Mouse (Mus musculus): ENCODE data around the gene Slc16a11.
A peak's percentile ranks its signal among the peaks of the same experiment; 100 is the strongest.

Slc16a11 gene

GRCm38 (mm10) chr11:70227661-70228245 lies 15.2 kb downstream of the Slc16a11 start:
- DNase-seq = no peak

DNA sequence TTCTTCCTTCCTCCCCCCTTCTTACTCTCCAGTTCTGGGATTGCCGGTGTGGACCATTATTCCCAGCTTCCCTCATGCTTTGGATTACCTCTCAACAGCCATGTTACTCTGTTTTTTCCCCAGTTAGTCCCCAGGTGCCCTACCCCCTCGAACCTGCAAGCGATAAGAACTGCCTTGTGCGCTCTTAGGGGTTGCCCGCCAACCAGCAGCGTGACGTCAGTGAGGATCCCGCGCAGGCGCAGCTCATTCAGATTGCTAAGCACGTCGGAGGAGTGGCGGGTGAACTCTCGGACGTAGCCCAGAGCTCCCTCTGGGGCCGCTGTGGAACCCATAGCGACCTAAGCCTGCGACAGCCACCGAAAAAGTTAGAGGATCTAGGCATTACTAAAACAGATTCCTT lies 16.3 kb downstream of the Slc16a11 start:
- DNase-seq = peak; percentile 94

DNA sequence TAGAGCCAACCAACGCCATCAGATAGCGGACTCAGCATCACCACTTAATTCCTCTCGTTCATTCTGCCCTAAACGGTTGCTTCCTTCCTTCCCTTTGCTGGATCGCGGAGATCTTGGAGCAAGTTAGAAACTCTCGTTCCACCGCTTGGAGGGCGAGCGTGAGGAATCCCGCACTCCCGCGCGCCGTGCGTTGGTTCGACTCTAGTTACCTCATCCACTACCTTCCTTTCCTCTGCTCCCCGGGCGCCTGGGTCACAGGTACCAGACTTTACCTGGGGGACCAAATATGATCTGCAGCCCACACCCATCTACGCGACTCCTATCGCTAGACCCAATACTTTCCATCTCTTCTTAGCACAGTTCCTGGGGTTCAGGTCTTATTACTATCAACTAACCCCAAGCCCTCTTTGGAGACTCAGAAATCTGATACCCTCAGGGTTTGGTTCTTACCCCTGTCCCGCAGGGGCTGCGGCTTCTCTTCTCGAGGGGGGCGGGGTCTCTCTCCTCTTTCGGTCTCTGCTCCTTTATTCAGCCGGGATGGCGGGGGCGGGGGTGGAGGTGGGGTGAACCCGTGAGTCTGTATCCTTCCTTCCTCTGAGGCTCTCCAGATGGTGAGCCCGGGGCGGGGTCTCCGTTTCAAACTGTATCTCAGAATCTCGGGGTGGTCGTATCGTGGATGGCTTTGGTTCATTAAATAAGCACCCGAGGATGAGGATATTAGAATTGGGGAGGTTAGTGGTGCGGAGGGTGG lies 16.9 kb downstream of the Slc16a11 start, which contains the start of gene Bcl6b:
TSS of gene Bcl6b (minus strand) at position 539 of the 751 bp plus-strand sequence.
- no peak for DNase-seq

- peak; percentile 85 for DNase-seq
Observed at GRCm38 (mm10) chr11:70230239-70230727, 17.7 kb downstream of the Slc16a11 start.

GRCm38 (mm10) chr11:70232546-70232945 lies 20.0 kb downstream of the Slc16a11 start:
- no peak for DNase-seq

DNA sequence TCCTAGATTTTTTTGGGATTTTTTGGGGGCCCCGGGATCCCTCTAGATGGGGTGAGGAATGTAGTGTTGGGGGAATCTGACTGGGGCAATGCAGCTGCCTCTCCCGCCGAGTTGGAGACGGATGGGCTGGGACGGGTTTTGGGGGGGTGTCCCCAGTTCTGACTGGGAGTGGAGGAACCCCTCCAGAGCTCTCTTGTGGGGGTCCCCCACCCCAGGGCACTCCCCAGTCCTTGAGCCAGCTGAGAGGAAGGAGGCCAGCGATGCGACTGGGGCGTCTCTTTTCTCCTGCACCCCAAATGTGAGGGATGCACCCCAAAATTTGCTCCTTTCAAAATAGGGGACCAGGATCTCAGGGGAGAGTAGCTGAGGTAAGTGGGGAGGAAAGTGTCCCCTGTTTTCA lies 20.5 kb downstream of the Slc16a11 start:
- DNase-seq = no peak

DNA sequence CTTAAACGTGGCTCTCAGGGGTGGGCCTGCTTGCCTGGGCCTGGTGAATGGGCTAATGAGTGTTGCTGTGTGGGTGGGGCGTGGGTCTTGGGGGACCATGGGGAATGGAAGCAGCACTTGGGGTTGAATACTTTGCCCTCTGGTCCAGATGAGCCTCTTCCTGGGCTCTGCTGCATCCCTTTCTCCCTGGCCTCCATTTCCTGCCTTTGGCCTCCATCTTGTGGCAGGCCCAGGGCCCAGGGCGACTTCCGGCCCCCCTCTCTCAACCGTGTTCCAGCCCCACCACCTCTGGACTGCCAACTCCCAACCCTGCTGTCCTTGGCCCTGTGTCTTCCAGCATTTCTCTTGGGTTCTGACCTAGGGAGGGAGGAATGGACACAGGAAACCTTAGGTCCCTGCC lies 21.5 kb downstream of the Slc16a11 start:
- DNase-seq = no peak

- no peak for DNase-seq
Observed at GRCm38 (mm10) chr11:70234497-70234896, 21.9 kb downstream of the Slc16a11 start.

GRCm38 (mm10) chr11:70235254-70235900 lies 22.8 kb downstream of the Slc16a11 start:
- no peak for DNase-seq

DNA sequence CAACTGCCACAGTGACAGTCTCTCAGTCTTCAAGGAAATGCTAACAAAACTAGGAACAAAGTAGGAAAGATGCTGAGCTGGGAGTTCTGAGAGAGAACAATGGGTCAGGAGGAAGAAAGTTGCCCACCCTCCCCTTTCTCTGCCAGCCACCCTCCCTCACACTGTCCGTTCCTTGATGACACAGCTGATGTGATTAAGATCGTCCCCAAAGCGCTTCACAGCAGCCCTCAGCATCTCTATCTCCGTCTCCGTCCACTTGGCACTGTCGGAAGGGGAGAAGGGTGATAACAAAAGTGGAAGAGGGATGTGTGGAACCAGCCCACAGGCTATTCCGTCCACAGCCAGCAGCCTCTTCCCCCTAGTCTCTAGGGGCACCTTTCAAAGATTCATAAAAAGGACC lies 24.2 kb downstream of the Slc16a11 start:
- DNase-seq = no peak

DNA sequence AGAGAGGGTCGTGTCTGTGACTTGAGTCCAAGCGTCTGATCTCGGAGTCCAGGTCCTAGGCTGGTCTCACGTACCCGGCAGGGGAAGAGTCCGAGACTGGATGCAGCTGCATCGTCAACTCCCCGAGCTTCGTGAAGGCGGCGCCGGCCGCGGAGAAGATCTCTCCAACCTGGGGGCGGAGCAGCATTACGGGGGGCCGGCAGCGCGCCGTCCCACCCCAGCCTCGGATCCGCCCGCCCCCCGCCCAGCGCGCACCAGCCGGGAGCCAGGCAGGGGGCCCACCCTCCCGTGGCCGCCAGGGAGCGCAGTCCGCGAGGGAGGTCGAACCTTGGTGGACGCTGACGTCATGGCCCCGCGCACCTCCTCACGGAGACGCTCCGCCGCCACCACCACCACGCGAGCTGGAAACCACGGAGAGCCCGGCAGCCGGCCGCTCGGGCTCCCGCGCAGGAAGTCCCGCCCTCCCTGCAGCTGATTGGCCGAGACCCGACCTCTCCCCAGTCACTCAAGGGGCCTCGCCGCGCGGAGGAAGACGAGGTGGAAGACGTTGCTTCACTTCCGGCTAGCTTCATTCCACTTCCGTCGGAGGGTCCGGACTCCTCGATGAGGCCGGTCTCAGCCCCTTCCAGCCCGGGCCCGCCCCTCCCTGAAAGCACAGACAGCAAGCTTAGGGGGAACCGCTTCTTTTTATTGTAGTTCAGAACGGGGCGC lies 25.1 kb downstream of the Slc16a11 start, which contains the start of gene 0610010K14Rik:
TSS of gene 0610010K14Rik (minus strand) at position 458 of the 711 bp plus-strand sequence.
- peak; percentile 97 for DNase-seq

- DNase-seq = no peak
Observed at GRCm38 (mm10) chr11:70238591-70239440, 26.3 kb downstream of the Slc16a11 start.

- peak; percentile 93 for DNase-seq
Observed at GRCm38 (mm10) chr11:70239541-70240279, 27.2 kb downstream of the Slc16a11 start, which contains the start of the genes Gm21988 and Rnasek. Gene Gm21988, minus strand, starts transcription at chr11:70239830. Gene Rnasek, minus strand, starts transcription at chr11:70239842.

GRCm38 (mm10) chr11:70242591-70242990 lies 30.0 kb downstream of the Slc16a11 start:
- DNase-seq = no peak

- DNase-seq = peak; percentile 87
Observed at GRCm38 (mm10) chr11:70247136-70247845, 34.7 kb downstream of the Slc16a11 start.

- no peak for DNase-seq
Observed at GRCm38 (mm10) chr11:70250150-70250549, 37.6 kb downstream of the Slc16a11 start.

- no peak for DNase-seq
Observed at GRCm38 (mm10) chr11:70251853-70252252, 39.3 kb downstream of the Slc16a11 start.

DNA sequence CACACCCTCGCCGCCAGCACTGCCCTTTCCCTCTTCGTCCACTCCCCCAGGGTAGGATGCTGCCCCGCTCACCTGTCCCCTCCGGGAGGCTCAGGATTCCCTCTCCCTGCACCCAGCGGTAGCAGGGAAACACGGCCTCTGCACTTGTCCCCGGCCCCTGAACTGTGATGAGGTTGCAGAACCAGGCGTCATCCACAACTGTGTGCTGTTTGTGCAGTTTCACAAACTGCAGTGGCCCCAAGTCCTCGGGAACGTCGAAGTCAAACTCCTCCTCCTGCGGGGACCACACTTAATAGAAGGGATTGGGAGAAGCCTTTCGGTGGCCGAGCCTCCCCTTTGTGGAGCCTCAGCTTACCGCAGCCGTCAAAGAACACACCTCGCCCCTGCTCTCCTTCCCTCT lies 41.8 kb downstream of the Slc16a11 start:
- DNase-seq = no peak

GRCm38 (mm10) chr11:70254931-70255531 lies 42.5 kb downstream of the Slc16a11 start, which contains the start of gene Alox12:
Gene Alox12, minus strand, starts transcription at chr11:70255353.
- peak; percentile 66 for DNase-seq

DNA sequence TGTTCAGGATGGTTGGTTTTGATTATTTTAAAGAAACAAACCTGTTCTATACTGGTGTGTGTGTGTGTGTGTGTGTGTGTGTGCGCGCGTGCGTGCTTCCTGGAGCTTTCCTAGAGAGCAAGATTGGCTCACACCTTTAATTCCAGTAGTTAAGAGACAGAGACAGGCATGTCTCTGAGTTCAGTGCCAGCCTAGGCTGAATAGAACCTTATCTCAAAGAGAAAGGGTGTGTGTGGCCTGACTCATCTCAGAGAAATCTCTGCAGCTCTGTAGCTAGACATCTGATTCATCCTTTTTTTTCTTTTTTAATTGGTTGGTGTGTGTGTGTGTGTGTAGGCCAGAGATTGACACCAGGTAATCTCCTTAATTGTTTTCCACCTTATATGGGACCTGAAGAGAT lies 46.5 kb downstream of the Slc16a11 start:
- DNase-seq = no peak
